Mouse (Mus musculus): ENCODE data around the gene Paxbp1. TPM values are rescaled to one million over a fixed set of nuclear protein-coding genes. Genes with fewer than 3 reads are reported as not detected.

The Paxbp1 gene
- polyA plus RNA-seq, 1 experiment from 2014 or later, result 54.4 TPM

DNA sequence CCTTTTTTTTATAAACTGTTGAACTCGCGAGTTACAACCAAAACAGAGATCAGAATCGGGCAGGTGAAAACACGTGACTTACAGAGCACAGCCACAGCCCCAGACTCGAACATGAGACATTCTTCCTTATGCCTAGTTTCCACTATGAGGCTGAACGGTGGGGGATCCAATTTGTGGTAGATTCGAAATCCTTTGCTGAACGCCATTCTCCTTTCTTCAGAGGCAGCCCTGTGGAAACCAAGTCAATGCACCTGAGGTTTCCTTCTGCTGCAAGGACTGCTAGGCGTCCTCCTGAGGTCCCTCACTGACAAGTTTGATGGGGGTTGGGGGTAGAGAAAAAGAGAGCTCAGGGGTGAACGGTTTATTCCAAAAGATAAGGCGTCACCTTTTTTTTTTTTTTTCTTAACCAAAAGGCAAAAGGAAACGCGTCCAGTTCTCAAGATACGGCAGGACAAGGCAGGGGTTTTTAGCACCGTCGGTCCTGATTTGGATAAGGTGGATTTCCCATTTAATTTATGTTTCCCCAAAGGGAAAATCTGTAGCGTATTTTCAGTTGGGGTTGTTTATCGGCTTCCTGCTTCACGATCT, 34.3 kb downstream of the Paxbp1 start:
- peak; percentile 11 for DNase-seq (ENCODE audit: low spot score)
- peak overlapping the region; percentile 92 for H3K27ac ChIP-seq

DNA sequence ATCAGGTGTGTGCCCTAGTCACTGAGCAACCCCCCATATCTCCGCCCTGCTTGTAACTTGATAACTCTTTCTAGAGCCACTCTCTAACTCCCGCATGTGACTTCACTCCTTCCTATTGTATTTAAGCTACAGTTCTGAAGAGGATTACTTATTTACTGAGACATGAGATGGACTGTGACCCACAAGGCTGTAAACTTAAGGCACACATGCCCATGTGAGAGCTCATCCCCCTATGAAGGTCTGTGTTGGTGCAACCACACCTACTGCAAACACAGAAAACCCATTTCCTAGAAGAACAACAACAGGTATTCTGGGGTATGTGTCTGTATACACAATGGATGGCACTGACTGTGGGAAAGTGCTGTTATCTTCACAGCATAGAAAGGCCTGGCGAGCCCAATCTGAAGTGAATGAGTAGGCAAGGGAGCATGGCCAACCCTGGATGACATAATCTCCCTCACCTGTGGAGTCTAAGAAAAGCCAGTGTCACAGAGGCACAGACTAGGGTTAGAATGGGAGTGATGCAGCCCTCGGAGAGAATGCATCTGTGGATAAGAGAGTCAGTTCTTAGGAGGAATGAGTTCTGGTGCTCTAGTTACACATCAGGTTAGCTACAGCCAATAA, 39.3 kb downstream of the Paxbp1 start:
- no peak overlapping the region for H3K4me3 ChIP-seq
- no peak for DNase-seq (ENCODE audit: low spot score)
- no peaks in the 10 kb centered on the region for H3K9me3 ChIP-seq
- H3K27ac ChIP-seq, result no peak overlapping the region
- H3K4me1 ChIP-seq (replicated peaks), result peaks cover 9% of the 10 kb centered on the region
- 86% methylated on average over 4 of the region's 4 CpGs for WGBS
- peaks cover 10% of the 10 kb centered on the region for H3K36me3 ChIP-seq
- no peaks in the 10 kb centered on the region for H3K27me3 ChIP-seq (ENCODE audit: insufficient read depth, poor library complexity, severe bottlenecking)

More for the DNA sequence above, 34.3 kb downstream of the Paxbp1 start:
- Histone ChIP-seq H3K27me3 (ENCODE audit: insufficient read depth, poor library complexity, severe bottlenecking) (no peaks in the 10 kb centered on the region), H3K36me3 (peaks cover 23% of the 10 kb centered on the region), H3K4me1 (replicated peaks) (peaks cover 21% of the 10 kb centered on the region), H3K9me3 (no peaks in the 10 kb centered on the region), H3K4me3 (peak overlapping the region; percentile 68)
- 2% methylated on average over 19 of the region's 19 CpGs for WGBS

DNA sequence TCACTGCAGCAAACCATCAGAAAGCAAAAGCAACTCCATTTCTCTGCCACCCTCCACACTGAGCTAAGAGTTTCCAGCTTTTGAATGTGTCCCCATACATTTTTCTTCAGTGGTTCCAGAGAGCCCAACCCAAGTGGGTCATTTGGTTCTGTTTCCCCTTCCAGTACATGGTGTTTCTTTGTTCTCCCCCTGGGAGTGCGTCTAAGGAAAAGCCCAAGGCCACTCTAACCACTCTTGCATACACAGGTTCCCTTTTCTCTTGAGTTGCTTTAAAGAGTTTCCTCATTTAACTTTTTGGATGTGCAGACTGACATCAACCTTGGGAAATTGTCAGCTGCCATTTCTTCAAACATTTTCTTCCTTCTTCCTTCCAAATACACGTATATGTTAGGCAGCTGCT, 43.2 kb downstream of the Paxbp1 start:
- Histone ChIP-seq H3K9me3 (no peaks in the 10 kb centered on the region), H3K27ac (no peak overlapping the region), H3K27me3 (ENCODE audit: insufficient read depth, poor library complexity, severe bottlenecking) (no peaks in the 10 kb centered on the region), H3K36me3 (peaks cover 6% of the 10 kb centered on the region), H3K4me1 (replicated peaks) (peaks cover 5% of the 10 kb centered on the region; the same call in 1 of the 2 replicates), H3K4me3 (no peak overlapping the region)
- DNase-seq (ENCODE audit: low spot score), result no peak
- 87% methylated on average over 2 of the region's 2 CpGs for WGBS

DNA sequence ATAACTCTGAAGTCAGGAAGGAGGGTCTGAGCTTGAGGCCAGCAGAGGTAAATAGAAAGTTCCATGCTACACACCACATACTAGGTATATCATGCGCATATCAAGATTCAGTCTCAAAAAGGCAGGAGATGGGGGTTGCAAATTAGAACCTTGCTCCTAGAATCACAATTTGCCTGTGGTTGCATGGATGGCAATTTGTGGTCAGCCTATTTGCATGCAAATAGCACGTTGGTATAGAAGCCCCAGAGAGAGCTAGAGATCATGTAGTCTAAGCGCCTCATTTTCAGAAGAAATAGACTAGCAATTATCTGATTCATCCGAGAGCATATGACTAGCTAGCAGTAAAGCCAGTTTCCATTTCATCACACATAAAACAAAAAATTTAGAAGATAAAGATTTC, 44.5 kb downstream of the Paxbp1 start:
- H3K4me1 ChIP-seq (replicated peaks), result peaks cover 5% of the 10 kb centered on the region; the same call in 1 of the 2 replicates
- no peak overlapping the region for H3K4me3 ChIP-seq
- H3K27me3 ChIP-seq (ENCODE audit: insufficient read depth, poor library complexity, severe bottlenecking), result no peaks in the 10 kb centered on the region
- no peak overlapping the region for H3K27ac ChIP-seq
- H3K36me3 ChIP-seq, result peaks cover 6% of the 10 kb centered on the region
- DNase-seq (ENCODE audit: low spot score), result no peak
- H3K9me3 ChIP-seq, result no peaks in the 10 kb centered on the region
- WGBS, result 78% methylated on average over 4 of the region's 4 CpGs

DNA sequence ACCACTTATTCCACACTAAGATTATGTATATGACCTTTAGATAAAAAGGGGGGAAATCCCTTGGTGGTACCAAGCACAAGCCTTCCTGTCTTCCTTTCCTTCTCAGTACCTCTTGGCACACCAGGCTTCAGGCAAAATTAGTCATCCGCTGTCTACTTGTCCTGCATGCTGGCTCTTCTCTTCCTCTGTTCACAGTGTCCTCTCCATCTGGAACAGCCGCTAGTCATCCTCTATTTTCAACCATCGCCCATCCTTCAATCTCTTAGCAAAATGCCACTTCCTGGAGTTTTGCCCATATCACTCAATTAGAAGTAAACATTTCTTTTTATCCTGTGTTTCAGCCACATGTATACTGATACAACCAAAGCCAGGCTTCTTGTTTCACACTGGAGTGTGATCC, 46.5 kb downstream of the Paxbp1 start:
- H3K27me3 ChIP-seq (ENCODE audit: insufficient read depth, poor library complexity, severe bottlenecking), result no peaks in the 10 kb centered on the region
- WGBS, result 94% methylated on average over 3 of the region's 3 CpGs
- H3K4me1 ChIP-seq (replicated peaks), result peaks cover 5% of the 10 kb centered on the region; the same call in 1 of the 2 replicates
- peaks cover 6% of the 10 kb centered on the region for H3K36me3 ChIP-seq
- no peaks in the 10 kb centered on the region for H3K9me3 ChIP-seq
- H3K4me3 ChIP-seq, result no peak overlapping the region
- no peak overlapping the region for H3K27ac ChIP-seq
- no peak for DNase-seq (ENCODE audit: low spot score)

DNA sequence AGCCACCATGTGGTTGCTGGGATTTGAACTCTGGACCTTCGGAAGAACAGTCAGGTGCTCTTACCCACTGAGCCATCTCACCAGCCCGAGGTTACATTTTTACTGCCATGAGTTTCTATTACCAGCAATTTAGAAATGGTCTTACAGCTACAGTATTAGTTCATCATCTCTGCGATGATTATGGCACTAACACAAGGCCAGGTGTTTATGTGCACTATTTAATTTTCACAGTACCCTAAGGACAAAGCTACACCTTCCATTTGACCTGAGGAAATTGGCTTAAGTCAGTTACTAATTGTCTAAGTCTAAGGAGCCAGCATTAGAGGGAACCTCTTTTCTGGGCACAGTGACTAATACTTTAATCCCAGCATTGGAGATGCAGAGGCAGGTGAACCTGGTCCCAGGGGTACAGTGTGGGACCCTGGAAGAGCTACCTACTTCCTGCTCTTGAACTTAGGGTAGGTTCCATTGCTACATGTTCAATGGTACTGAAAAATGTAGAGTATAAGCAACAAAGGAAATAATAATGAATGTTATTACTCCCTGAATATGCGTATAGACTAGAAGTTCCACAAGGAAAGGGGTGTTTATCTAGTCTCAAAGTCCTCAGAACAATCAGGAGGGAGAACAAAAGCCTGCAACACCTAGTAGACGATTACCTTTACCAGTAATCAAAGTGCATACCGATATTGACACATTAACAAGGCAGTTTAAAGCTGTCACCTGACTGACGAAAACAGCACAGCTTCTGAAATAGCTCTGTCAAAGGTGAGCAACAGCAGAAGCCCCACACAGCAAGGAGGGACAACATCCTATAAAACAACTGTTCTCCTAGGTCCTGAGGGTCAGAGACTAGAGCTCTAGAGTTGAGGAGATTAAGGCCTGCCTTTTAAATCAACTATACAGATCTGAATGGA, 47.8 kb downstream of the Paxbp1 start:
- no peak overlapping the region for H3K4me3 ChIP-seq
- H3K4me1 ChIP-seq (replicated peaks), result peaks cover 5% of the 10 kb centered on the region; the same call in 1 of the 2 replicates
- WGBS, result 88% methylated on average over 7 of the region's 7 CpGs
- H3K27me3 ChIP-seq (ENCODE audit: insufficient read depth, poor library complexity, severe bottlenecking), result no peaks in the 10 kb centered on the region
- 0 out of 2 replicates have a peak, but pooled peaks cover 5% of the 10 kb centered on the region for H3K36me3 ChIP-seq
- H3K27ac ChIP-seq, result no peak overlapping the region
- no peaks in the 10 kb centered on the region for H3K9me3 ChIP-seq
- DNase-seq (ENCODE audit: low spot score), result no peak

DNA sequence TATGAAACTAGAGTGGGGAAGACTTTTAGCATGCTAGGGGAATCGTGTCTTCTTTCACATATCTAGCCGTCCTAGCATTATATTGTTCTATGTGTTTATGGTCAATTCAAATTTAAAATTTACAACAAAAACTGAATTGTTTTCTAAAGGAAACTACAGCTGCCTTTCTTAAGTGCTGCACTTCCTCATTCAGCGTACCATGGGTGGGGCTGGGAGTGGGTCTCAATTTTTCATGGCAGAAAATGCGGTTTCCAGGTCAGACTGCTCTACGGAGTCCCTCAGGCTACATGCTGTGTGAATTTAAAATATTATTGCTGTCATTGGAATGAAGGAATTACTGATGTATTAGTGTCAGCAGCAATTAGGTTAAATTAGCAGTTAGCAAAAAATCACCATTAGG, 48.8 kb downstream of the Paxbp1 start:
- H3K27me3 ChIP-seq (ENCODE audit: insufficient read depth, poor library complexity, severe bottlenecking), result no peaks in the 10 kb centered on the region
- no peaks in the 10 kb centered on the region for H3K9me3 ChIP-seq
- H3K4me1 ChIP-seq (replicated peaks), result peaks cover 5% of the 10 kb centered on the region; the same call in 1 of the 2 replicates
- H3K36me3 ChIP-seq, result peaks cover 12% of the 10 kb centered on the region
- no peak overlapping the region for H3K27ac ChIP-seq
- no peak overlapping the region for H3K4me3 ChIP-seq
- 85% methylated on average over 5 of the region's 5 CpGs for WGBS
- DNase-seq (ENCODE audit: low spot score), result no peak

DNA sequence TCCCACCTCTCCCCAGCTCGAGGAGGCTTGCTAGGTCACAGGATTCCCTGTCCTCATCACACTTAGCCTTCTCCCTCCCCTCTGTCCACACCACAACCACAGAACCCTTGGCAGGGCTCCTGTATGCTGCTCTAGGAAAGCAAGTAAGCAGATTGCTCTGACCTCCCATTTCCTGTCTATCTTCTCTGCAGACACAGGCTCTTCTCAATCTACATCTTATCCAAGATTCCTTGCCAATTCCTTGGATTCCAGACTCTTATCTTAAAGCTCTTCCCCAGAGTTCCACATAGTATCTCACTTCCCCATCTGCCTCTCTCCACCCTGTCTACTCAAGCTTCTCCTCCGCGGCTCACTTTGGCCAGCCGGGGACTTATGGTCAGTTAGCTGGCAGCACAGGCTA, 49.3 kb downstream of the Paxbp1 start:
- H3K27me3 ChIP-seq (ENCODE audit: insufficient read depth, poor library complexity, severe bottlenecking), result no peaks in the 10 kb centered on the region
- H3K4me3 ChIP-seq, result no peak overlapping the region
- WGBS, result 78% methylated on average over 4 of the region's 4 CpGs
- H3K9me3 ChIP-seq, result no peaks in the 10 kb centered on the region
- no peak overlapping the region for H3K27ac ChIP-seq
- H3K4me1 ChIP-seq (replicated peaks), result peaks cover 5% of the 10 kb centered on the region; the same call in 1 of the 2 replicates
- peaks cover 17% of the 10 kb centered on the region for H3K36me3 ChIP-seq
- DNase-seq (ENCODE audit: low spot score), result no peak

DNA sequence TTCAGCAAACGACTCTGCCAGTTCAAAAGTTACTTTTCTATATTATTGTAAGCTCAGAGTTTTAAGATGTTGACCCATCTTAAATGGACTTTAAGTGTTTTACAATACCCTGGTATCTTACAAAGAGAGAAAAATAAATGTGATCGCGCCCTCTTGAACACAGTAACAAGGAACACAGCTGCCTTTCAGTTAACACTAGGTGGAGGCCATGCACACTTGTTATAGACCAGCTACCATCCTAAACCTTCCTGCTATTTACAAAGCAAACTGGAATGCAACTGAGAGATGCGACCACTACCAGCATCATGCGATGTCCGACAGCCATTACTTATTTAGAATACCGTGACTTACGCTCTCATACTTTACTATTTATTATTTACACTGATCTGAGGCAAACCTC, 55.2 kb downstream of the Paxbp1 start:
- Histone ChIP-seq H3K27me3 (ENCODE audit: insufficient read depth, poor library complexity, severe bottlenecking) (no peaks in the 10 kb centered on the region), H3K9me3 (no peaks in the 10 kb centered on the region), H3K27ac (no peak overlapping the region), H3K4me3 (no peak overlapping the region), H3K36me3 (peaks cover 28% of the 10 kb centered on the region), H3K4me1 (replicated peaks) (no peaks in the 10 kb centered on the region)
- no peak for DNase-seq (ENCODE audit: low spot score)
- WGBS, result 96% methylated on average over 8 of the region's 8 CpGs

DNA sequence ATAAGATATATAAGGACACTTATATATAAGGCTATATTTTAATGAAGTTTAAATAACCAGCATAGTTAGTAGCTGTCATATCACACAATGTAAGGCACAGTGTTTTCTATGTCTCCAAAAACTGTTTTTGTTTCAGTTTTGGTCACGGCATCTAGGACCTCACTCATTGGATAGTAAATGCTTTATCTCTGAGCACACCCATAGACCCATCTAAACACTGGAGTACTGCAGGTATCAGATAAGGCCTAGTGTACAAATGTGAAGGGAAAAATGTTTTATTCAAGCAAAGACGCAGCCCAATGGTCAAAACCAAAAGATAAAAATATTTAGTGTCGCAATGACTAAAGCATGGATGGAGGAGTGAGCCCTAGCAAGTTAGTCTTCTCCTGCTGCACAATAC, 55.7 kb downstream of the Paxbp1 start:
- Histone ChIP-seq H3K4me1 (replicated peaks) (no peaks in the 10 kb centered on the region), H3K36me3 (peaks cover 28% of the 10 kb centered on the region), H3K27me3 (ENCODE audit: insufficient read depth, poor library complexity, severe bottlenecking) (no peaks in the 10 kb centered on the region), H3K4me3 (no peak overlapping the region), H3K9me3 (no peaks in the 10 kb centered on the region), H3K27ac (no peak overlapping the region)
- DNase-seq (ENCODE audit: low spot score), result no peak
- 93% methylated on average over 3 of the region's 3 CpGs for WGBS

DNA sequence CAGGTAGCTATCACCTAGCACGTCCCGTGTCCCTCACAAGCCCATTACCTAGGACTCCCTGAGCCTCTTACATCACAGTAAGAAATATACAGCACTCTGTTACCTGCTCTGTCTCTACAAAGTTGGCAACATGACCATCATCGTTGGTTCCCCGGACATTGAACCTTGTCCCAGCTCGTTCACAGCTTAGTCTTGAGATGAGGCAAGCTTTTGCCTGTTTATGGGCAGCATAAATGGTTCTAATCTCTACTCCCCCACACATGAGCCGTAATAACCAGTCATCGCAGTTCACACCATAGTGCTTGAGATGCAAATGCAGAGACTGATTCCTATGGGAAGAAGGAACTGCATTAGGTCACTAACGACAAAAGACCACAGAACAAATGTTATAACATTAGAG, 56.3 kb downstream of the Paxbp1 start:
- no peaks in the 10 kb centered on the region for H3K27me3 ChIP-seq (ENCODE audit: insufficient read depth, poor library complexity, severe bottlenecking)
- H3K4me3 ChIP-seq, result no peak overlapping the region
- DNase-seq (ENCODE audit: low spot score), result no peak
- H3K4me1 ChIP-seq (replicated peaks), result no peaks in the 10 kb centered on the region
- WGBS, result 90% methylated on average over 8 of the region's 8 CpGs
- no peaks in the 10 kb centered on the region for H3K9me3 ChIP-seq
- no peak overlapping the region for H3K27ac ChIP-seq
- peaks cover 23% of the 10 kb centered on the region for H3K36me3 ChIP-seq

DNA sequence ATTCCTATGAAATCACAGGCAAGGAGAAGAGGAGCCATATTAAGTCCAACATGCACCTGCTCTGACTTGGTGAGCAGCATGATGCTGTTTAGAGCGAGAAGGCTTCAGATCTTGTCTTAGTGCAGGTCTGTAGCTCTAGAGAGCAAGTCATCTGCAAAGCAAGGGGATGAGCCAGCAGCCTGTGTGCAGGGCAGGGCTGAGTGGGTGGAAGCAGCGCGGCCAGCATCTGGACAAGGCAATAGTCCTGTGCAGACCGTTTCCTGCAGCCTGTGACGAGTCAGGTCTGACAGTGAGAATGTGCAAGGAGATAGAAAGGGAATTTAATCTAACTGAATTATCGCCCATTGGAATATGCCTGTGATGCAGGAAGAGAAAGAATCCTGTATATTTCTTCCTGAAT, 73.3 kb downstream of the Paxbp1 start:
- 95% methylated on average over 6 of the region's 6 CpGs for WGBS
- Histone ChIP-seq H3K9me3 (no peaks in the 10 kb centered on the region), H3K4me1 (replicated peaks) (no peaks in the 10 kb centered on the region), H3K27ac (no peak overlapping the region), H3K27me3 (ENCODE audit: insufficient read depth, poor library complexity, severe bottlenecking) (no peaks in the 10 kb centered on the region), H3K4me3 (no peak overlapping the region), H3K36me3 (peaks cover 31% of the 10 kb centered on the region)
- no peak for DNase-seq (ENCODE audit: low spot score)

DNA sequence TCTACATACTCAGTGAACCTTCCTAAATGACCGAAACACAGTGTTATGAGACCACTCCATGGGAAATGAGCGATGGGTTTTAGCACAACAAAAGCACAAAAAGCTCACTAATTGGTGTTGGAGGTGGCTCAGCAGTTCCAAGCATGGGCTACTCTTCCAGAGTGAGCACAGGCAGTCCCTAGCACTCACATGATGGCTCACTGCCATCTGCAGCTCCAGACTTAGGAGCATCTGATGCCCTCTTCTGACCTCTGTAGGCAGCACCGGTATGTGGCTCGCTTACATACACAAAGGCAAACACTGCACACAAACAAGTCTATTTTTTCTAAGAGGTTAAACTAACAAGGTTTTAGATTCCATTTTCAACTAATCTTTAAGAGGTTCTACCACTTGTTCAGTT, 78.1 kb downstream of the Paxbp1 start:
- 82% methylated on average over 4 of the region's 4 CpGs for WGBS
- H3K4me3 ChIP-seq, result no peak overlapping the region
- H3K36me3 ChIP-seq, result peaks cover 38% of the 10 kb centered on the region
- H3K27ac ChIP-seq, result no peak overlapping the region
- no peaks in the 10 kb centered on the region for H3K9me3 ChIP-seq
- no peaks in the 10 kb centered on the region for H3K4me1 ChIP-seq (replicated peaks)
- no peak for DNase-seq (ENCODE audit: low spot score)
- H3K27me3 ChIP-seq (ENCODE audit: insufficient read depth, poor library complexity, severe bottlenecking), result no peaks in the 10 kb centered on the region

Data from hindbrain, embryonic 10.5 days (tissue).